Mouse (Mus musculus): ENCODE measurements at regions not wholly inside any gene's neighbourhood (a gene's known extent, or its start where the extent isn't known, plus 50 kb on each side); places are given as distances from the start of the nearest gene placed in this dataset.
A peak's percentile ranks its signal among the peaks of the same experiment; 100 is the strongest.
"Not testable (repeated sequence)": the region's sequence is repeated elsewhere in the genome, so short reads cannot be mapped to it uniquely, and the experiment has no call there.

DNA sequence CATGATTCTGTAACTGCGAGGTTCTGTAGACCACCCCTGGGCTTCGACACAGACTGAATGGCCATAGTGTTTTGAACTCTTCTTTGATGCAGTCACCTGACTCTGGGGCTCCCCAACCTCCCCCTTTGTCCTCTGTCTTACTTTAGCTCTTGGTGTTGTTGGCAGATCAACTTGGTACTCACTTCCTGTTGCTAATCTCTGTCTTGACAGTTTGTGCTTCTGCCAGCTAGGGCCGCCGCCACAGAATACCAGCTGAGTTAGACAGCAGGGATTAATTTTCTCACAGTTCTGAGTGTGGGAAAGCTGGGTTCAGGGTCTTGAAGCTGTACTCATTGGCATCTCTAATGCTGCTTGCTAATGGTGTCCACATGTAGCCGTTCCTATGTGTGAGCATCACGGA is 125.6 kb downstream of the Gm11077 start:
- H3K9me3 ChIP-seq (ENCODE audit: control insufficient read depth, low read length): no peaks in the 10 kb centered on the region
- no peak overlapping the region for H3K27ac ChIP-seq (replicated peaks; ENCODE audit: low read depth, low read length)
- H3K27me3 ChIP-seq (ENCODE audit: control insufficient read depth, insufficient read depth, low read length): no peaks in the 10 kb centered on the region
- no peak for ATAC-seq (ENCODE audit: insufficient number of reproducible peaks, low FRiP score, low TSS enrichment, low read depth)
- H3K36me3 ChIP-seq (ENCODE audit: control insufficient read depth, insufficient read depth, low read length): no peaks in the 10 kb centered on the region
- WGBS: 56% methylated on average over 6 of the region's 6 CpGs
- no peak overlapping the region for H3K4me3 ChIP-seq (ENCODE audit: low read depth, low read length)
- H3K4me2 ChIP-seq (ENCODE audit: low read depth, severe bottlenecking): no peak overlapping the region
- no peak overlapping the region for H3K9ac ChIP-seq (ENCODE audit: low read length)
- DNase-seq (ENCODE audit: low spot score): no peak
- H3K4me1 ChIP-seq (ENCODE audit: control insufficient read depth, insufficient read depth, low read length): no peaks in the 10 kb centered on the region; the same call in 1 of the 2 replicates

DNA sequence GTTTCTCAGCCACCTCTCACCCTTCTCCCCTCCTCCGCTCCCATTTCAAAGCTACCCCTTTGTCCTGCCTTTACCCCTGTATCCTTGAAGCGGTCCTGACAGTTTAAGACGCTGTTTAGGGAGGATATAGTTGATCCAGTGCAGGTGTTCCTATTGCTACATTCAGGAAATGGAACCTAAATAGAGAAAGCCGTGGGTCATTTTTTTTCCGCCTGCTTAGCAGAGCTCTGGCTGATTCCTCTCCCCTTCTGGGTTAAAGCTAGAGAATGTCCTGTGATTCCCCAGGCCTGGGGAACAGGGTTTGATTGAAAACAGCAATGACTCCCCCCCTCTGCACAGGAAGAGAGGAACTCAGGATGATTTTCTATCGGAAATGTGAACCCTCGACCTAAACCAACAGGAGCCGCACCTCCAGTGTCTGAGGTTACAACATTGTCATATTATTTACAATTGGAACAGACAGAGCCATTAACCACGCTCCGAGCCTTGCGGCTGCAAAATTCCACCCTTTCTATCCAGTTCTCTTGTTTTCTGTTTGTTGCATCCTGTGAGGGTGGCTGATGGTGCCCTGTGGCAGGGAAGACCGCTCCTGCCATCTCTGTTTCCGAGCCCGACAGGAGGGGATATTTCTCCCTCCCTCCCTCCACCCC is 127.5 kb downstream of the Gm11077 start:
- Histone ChIP-seq H3K27me3 (ENCODE audit: control insufficient read depth, insufficient read depth, low read length) (no peaks in the 10 kb centered on the region), H3K4me2 (ENCODE audit: low read depth, severe bottlenecking) (peak overlapping the region; percentile 50), H3K36me3 (ENCODE audit: control insufficient read depth, insufficient read depth, low read length) (no peaks in the 10 kb centered on the region), H3K9ac (ENCODE audit: low read length) (no peak overlapping the region), H3K4me1 (ENCODE audit: control insufficient read depth, insufficient read depth, low read length) (no peaks in the 10 kb centered on the region; the same call in 1 of the 2 replicates), H3K4me3 (ENCODE audit: low read depth, low read length) (peak overlapping the region; percentile 14; the same call in 1 of the 2 replicates), H3K27ac (replicated peaks; ENCODE audit: low read depth, low read length) (no peak overlapping the region), H3K9me3 (ENCODE audit: control insufficient read depth, low read length) (no peaks in the 10 kb centered on the region)
- WGBS: 7% methylated on average over 14 of the region's 14 CpGs
- ATAC-seq (ENCODE audit: insufficient number of reproducible peaks, low FRiP score, low TSS enrichment, low read depth) (peak; percentile 62), DNase-seq (ENCODE audit: low spot score) (peak; percentile 55)

DNA sequence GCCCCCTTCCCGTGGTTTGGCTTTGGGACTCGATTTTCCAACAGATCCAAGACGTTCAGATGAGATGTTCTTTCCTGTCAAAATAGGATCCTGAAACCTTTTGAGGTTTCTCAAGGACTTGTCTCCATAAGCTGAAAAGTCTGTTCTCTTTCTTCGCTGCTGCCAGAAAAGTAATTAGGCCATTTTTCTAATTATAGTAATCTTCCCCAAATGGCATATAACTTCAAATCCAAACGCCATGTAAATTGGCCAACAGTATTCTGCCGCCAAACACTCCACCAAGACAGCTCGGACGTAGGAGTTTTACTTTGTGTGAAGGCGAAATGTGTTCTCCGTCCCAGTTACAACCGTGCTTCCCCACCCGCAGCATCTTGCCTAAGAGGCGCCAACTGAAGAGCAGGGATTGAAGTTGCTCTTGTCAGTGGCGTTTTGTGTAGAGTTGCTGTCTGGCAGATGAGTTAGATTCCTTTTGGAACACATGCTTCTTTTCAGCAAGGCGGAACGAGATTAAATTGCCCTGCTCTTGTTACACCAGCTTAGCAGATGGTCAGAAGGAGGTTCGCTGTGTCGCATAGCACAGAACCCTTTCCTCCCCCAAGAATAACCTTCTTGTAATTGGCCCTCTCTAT is 128.1 kb downstream of the Gm11077 start:
- Histone ChIP-seq H3K4me1 (ENCODE audit: control insufficient read depth, insufficient read depth, low read length) (no peaks in the 10 kb centered on the region; the same call in 1 of the 2 replicates), H3K4me2 (ENCODE audit: low read depth, severe bottlenecking) (peak overlapping the region; percentile 50), H3K9ac (ENCODE audit: low read length) (no peak overlapping the region), H3K36me3 (ENCODE audit: control insufficient read depth, insufficient read depth, low read length) (no peaks in the 10 kb centered on the region), H3K27me3 (ENCODE audit: control insufficient read depth, insufficient read depth, low read length) (no peaks in the 10 kb centered on the region), H3K9me3 (ENCODE audit: control insufficient read depth, low read length) (no peaks in the 10 kb centered on the region), H3K4me3 (ENCODE audit: low read depth, low read length) (peak overlapping the region; percentile 14; the same call in 1 of the 2 replicates), H3K27ac (replicated peaks; ENCODE audit: low read depth, low read length) (no peak overlapping the region)
- 18% methylated on average over 18 of the region's 18 CpGs for WGBS
- DNase-seq (ENCODE audit: low spot score) (peak; percentile 54), ATAC-seq (ENCODE audit: insufficient number of reproducible peaks, low FRiP score, low TSS enrichment, low read depth) (no peak)

DNA sequence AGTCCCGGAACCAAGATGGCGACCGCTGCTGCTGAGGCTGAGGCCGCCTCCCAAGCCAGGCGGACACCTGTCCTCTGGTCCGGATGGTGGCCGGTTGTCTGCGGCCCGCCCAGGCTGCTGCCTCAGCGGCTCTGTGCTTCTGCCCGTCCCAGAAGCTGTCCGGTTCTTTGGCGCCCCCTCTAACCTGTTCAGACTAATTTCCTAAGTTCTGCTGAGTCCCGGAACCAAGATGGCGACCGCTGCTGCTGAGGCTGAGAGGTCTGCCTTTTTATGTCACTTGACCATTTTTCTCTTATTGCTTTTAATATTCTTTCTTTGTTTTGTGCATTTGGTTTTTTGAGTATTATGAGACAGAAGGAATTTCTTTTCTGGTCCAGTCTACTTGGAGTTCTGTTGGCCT is 140.4 kb downstream of the Gm11077 start:
- ATAC-seq (ENCODE audit: insufficient number of reproducible peaks, low FRiP score, low TSS enrichment, low read depth); H3K27ac ChIP-seq (replicated peaks; ENCODE audit: low read depth, low read length); H3K9ac ChIP-seq (ENCODE audit: low read length); H3K4me1 ChIP-seq (ENCODE audit: control insufficient read depth, insufficient read depth, low read length); H3K36me3 ChIP-seq (ENCODE audit: control insufficient read depth, insufficient read depth, low read length); DNase-seq (ENCODE audit: low spot score); H3K4me2 ChIP-seq (ENCODE audit: low read depth, severe bottlenecking); H3K9me3 ChIP-seq (ENCODE audit: control insufficient read depth, low read length); H3K27me3 ChIP-seq (ENCODE audit: control insufficient read depth, insufficient read depth, low read length); H3K4me3 ChIP-seq (ENCODE audit: low read depth, low read length): not testable (repeated sequence)
- WGBS: 94% methylated on average over 8 of the region's 16 CpGs

DNA sequence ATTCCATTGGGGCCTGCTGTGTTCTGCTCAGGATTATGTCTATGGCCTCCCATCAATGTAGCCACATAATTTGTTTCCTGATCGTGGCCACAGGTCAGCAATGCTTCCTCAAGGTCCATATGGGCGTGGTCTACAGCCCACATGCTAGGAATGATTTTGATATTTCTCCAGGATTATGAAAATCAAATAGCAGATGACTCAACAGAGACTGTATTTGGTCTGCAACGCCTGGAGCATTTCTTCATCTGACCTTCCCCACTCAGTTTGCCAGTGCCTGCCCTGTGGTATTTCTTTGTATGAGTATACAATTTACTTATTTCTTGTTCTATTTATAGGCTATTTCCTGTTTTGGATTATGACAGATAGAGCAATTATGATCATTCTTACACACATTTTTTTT is 145.7 kb downstream of the Gm11077 start:
- Histone ChIP-seq H3K4me2 (ENCODE audit: low read depth, severe bottlenecking) (no peak overlapping the region), H3K27me3 (ENCODE audit: control insufficient read depth, insufficient read depth, low read length) (no peaks in the 10 kb centered on the region), H3K9ac (ENCODE audit: low read length) (no peak overlapping the region), H3K36me3 (ENCODE audit: control insufficient read depth, insufficient read depth, low read length) (no peaks in the 10 kb centered on the region), H3K9me3 (ENCODE audit: control insufficient read depth, low read length) (no peaks in the 10 kb centered on the region), H3K27ac (replicated peaks; ENCODE audit: low read depth, low read length) (no peak overlapping the region), H3K4me3 (ENCODE audit: low read depth, low read length) (no peak overlapping the region), H3K4me1 (ENCODE audit: control insufficient read depth, insufficient read depth, low read length) (no peaks in the 10 kb centered on the region)
- no peak for DNase-seq (ENCODE audit: low spot score)
- WGBS: 79% methylated on average over 3 of the region's 3 CpGs
- no peak for ATAC-seq (ENCODE audit: insufficient number of reproducible peaks, low FRiP score, low TSS enrichment, low read depth)

DNA sequence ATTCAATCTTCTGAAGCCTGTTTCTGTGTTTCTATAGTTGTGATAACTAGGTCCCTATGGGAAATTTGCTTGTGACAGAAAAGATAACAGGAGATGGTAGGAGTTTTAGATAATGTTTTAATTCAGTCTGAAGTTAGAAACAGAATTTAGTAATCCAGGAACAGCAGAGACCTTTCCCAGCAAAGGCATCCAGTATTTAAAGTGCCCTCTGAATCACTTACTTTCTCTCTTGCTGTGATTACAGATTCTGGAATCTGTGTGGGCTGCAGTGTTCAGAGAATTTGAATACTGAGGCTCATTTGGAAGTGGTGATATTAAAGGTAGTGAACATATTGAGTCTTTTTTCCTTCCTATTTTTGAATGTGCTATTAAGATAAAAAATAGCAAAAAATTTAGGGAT is 154.6 kb downstream of the Gm11077 start:
- Histone ChIP-seq H3K9me3 (ENCODE audit: control insufficient read depth, low read length) (no peaks in the 10 kb centered on the region), H3K4me2 (ENCODE audit: low read depth, severe bottlenecking) (no peak overlapping the region), H3K36me3 (ENCODE audit: control insufficient read depth, insufficient read depth, low read length) (no peaks in the 10 kb centered on the region), H3K4me1 (ENCODE audit: control insufficient read depth, insufficient read depth, low read length) (no peaks in the 10 kb centered on the region), H3K9ac (ENCODE audit: low read length) (no peak overlapping the region), H3K4me3 (ENCODE audit: low read depth, low read length) (no peak overlapping the region), H3K27ac (replicated peaks; ENCODE audit: low read depth, low read length) (no peak overlapping the region), H3K27me3 (ENCODE audit: control insufficient read depth, insufficient read depth, low read length) (no peaks in the 10 kb centered on the region)
- no peak for ATAC-seq (ENCODE audit: insufficient number of reproducible peaks, low FRiP score, low TSS enrichment, low read depth)
- DNase-seq (ENCODE audit: low spot score): no peak

DNA sequence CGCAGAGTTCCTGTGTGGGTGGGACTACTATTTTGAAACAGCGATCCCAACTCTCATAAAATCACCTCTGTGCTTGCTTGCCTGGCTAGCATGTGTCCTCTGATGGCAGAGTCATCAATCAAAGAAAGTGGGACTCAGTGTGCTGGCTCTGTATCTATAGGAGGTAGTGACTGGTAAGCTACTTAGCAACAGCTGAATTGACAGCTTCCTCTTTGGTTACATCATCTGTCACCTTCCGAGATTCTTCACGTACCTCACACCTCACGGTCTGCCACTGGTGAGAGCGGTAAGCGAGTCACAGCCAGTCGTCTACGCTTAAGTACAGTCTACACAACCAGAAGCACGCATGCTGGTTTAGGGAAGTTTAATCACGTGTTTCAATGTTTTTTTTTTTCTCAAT is 159.5 kb downstream of the Gm11077 start:
- H3K4me1 ChIP-seq (ENCODE audit: control insufficient read depth, insufficient read depth, low read length): no peaks in the 10 kb centered on the region
- H3K9me3 ChIP-seq (ENCODE audit: control insufficient read depth, low read length): no peaks in the 10 kb centered on the region
- H3K4me3 ChIP-seq (ENCODE audit: low read depth, low read length): no peak overlapping the region
- peak; percentile 81; the same call in 1 of the 2 replicates for ATAC-seq (ENCODE audit: insufficient number of reproducible peaks, low FRiP score, low TSS enrichment, low read depth)
- H3K36me3 ChIP-seq (ENCODE audit: control insufficient read depth, insufficient read depth, low read length): no peaks in the 10 kb centered on the region
- H3K27me3 ChIP-seq (ENCODE audit: control insufficient read depth, insufficient read depth, low read length): no peaks in the 10 kb centered on the region
- peak overlapping the region; percentile 18; the same call in 1 of the 2 replicates for H3K4me2 ChIP-seq (ENCODE audit: low read depth, severe bottlenecking)
- no peak overlapping the region for H3K27ac ChIP-seq (replicated peaks; ENCODE audit: low read depth, low read length)
- H3K9ac ChIP-seq (ENCODE audit: low read length): no peak overlapping the region
- 15% methylated on average over 11 of the region's 11 CpGs for WGBS
- peak; percentile 43 for DNase-seq (ENCODE audit: low spot score)

DNA sequence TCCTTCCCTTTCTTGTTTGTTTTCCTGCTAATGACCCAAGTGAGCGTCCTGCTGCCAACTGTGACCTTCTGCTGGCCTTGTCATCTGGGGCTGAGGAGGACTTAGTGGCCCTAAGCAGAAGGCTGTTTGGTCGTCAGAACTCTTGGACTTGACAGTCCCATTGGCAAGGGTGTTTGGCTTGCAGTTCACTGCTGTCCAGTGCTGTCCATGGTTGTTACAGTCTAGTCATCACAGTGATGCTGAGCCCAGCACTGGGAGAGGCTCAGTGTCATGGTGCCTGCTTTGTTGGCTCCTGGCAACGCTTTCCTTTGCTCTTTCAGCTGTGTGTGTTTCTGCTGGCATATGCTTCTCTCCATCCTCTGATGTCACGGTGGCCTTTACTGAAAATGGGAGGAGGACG is 161.0 kb downstream of the Gm11077 start:
- H3K36me3 ChIP-seq (ENCODE audit: control insufficient read depth, insufficient read depth, low read length): no peaks in the 10 kb centered on the region
- ATAC-seq (ENCODE audit: insufficient number of reproducible peaks, low FRiP score, low TSS enrichment, low read depth): no peak
- H3K9ac ChIP-seq (ENCODE audit: low read length): no peak overlapping the region
- no peaks in the 10 kb centered on the region for H3K27me3 ChIP-seq (ENCODE audit: control insufficient read depth, insufficient read depth, low read length)
- no peak for DNase-seq (ENCODE audit: low spot score)
- H3K4me3 ChIP-seq (ENCODE audit: low read depth, low read length): no peak overlapping the region
- H3K9me3 ChIP-seq (ENCODE audit: control insufficient read depth, low read length): no peaks in the 10 kb centered on the region
- no peak overlapping the region for H3K4me2 ChIP-seq (ENCODE audit: low read depth, severe bottlenecking)
- no peak overlapping the region for H3K27ac ChIP-seq (replicated peaks; ENCODE audit: low read depth, low read length)
- WGBS: 70% methylated on average over 5 of the region's 5 CpGs
- H3K4me1 ChIP-seq (ENCODE audit: control insufficient read depth, insufficient read depth, low read length): no peaks in the 10 kb centered on the region

All from limb, embryonic 11.5 days (tissue).